Mouse (Mus musculus): ENCODE measurements at regions not wholly inside any gene's neighbourhood (a gene's known extent, or its start where the extent isn't known, plus 50 kb on each side); places are given as distances from the start of the nearest gene placed in this dataset.
"Not testable (repeated sequence)": the region's sequence is repeated elsewhere in the genome, so short reads cannot be mapped to it uniquely, and the experiment has no call there.

DNA sequence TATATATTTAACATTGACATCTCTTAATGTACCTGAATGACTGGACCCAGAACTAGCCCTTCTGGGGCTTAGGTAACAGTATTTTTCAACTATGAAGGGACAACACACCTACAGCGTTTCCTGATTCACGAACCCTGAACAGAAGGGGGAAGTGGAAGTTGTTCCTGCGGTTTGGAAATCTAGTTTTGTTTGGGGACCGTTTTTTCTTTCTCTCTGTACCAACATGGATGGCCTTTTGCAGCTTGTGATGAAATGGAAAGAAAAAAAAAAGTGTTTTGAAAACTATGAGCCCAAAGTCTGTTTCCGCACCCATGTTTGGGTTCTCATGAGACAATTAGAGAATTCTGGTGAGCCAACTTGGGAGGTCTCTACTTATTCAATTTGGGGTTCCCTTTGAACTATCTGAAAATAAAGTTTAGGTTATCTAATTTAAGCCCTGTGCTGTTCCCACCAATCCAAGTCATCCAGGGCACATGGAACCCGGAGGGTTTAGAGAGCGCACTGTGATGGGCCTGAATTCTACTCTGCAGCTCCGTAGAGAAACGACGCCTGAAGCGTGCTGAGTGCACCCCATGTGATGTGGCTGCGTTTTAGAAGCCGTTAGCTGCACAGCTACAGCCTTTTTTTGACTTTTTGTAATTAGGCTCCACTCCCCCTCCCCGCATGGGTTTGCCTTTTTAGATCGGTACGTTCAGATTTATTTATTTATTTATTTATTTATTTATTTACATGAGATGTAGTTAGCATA lies 137.0 kb upstream of the Rapgef5 start:
- DNase-seq (ENCODE audit: low read depth, low spot score) = no peak

DNA sequence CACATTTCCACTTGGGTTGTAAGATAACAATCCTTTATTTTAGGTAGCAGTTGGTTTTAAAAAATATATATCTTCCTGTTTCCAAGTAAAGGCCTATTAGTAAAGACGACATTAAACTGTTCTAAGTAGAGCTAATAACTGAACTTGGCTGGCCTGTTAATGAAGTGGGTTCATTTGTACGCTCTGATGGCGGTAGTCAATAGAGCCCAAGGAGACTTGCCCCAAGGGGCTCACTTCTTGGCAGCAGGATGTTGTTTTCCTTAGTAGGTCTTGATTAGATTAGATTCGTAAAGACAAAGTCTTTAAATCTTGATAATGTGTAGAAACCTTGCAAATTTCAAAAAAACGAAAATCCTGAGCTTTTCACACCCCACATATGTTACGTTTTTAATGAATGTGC lies 135.4 kb upstream of the Rapgef5 start:
- no peak for DNase-seq (ENCODE audit: low read depth, low spot score)

DNA sequence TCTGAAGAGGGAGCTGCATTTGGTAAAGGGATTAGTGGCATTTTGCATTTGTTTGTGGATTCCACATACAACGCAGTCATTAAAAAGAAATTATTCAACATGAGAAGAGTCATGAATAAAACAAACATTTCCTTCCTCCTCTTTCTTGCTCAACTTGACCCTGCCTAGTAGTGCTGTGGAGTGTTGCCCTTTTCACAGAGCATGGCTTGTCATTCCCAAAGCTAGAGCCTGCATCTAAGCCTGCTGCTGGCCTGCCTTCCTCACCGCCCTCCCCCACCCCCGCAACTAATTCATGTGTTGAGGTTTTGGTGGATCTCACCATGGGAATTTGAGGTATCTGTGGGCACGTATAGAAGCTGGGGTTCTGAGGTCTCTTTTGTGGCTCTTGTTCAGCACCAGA lies 133.6 kb upstream of the Rapgef5 start:
- DNase-seq (ENCODE audit: low read depth, low spot score) = not testable (repeated sequence)

DNA sequence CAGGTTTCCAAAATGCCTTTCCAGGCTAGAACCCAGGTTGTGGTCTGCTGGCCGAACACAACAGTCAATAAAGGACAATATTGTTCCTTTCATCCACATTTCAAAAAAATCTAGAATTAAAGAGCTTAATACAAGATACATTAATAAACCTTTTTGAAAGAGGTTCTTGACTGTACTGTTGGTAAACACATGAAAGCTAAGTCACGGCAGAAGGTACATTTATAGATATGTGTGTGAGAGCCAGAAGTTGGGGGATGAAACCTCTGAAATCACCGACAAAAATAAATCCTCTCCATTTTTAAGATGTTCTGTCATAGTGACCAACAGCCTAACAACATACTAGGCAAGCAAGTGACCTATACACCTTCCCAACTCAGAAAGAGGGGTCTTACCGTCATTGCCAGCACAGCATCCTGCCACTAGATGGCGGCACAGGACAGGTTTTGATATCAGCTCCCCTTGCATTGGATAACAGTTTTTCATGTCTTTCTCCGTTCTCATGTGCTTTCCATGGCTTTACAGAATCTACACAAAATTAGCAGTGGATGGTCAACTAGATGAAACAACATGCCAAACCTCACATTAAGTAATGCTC lies 131.1 kb upstream of the Rapgef5 start:
- peak; percentile 77 for DNase-seq (ENCODE audit: low read depth, low spot score)

DNA sequence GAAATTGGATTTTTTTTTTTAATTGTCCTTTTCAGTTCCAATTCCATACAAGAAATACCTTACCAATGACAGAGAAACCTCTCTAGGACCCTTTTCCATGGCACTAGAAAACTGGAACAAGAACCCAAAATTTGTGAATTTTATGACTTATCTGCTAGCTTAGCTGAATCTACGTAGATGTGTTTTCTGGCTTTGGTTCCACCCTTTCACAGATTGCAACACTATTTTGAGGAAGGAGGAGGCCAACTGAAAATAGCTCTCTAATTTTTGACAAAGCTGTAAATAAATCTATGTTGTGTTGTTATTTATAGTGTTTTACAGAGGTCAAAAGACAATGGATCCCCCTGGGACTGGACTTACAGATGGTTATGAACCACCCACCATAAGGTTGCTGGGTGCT lies 130.6 kb upstream of the Rapgef5 start:
- no peak for DNase-seq (ENCODE audit: low read depth, low spot score)

DNA sequence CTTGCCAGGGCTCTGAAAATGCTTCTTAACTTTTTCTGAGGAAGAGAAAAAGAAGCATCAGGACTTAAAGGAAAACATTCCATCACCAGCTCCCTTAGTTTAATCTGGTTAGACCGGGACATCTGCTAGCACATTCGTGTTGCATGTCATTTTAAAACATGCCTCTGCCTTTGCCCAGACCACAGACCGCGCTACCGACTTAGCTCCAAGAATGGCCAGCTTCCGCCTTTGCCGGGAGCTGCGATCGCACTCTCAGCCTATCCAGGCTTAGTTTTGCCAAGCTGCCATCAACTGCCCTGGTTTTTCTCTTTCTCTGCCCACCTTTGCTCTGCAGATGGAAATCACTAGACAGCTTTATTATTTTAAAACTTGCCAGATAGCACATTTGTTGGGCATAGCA lies 129.3 kb upstream of the Rapgef5 start:
- DNase-seq (ENCODE audit: low read depth, low spot score) = no peak

DNA sequence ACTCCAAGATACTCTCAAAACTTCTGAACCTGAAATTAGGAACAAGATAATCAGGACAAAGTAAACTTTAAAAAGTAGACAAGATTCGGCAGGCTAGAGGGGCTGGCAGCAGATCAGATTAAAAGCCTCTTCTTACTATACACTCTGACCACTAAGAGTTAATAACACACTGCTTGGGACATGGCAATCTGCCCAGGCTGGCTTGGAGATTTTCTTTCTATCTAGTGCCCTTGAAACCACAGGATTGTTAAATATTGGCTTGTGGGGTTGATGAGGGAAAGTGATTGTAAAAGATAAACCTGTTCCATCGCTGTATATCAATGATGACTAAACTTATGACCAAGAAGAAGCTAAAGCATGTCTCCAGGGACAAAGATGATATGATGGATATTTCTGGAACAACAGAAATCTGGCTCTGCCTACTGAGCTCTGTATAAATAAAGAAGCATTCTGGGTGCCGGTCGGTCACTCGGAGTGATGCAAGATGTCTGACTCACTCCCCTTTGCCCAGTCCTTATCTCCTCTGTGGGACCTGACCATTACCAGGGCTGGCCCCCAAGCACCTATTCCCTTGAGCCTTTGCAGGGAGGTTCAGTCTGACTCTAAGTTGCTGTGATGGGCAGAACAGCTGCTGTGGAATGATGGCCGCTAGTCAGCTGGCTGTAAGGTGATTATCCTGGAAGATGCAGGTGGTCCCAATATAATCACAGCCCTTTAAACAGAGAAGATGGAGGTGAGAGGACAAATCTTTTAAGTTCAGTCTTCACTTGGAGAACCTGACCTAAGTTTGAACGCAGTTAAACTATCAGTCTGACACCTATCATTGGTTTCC lies 126.5 kb upstream of the Rapgef5 start:
- DNase-seq (ENCODE audit: low read depth, low spot score) = no peak

DNA sequence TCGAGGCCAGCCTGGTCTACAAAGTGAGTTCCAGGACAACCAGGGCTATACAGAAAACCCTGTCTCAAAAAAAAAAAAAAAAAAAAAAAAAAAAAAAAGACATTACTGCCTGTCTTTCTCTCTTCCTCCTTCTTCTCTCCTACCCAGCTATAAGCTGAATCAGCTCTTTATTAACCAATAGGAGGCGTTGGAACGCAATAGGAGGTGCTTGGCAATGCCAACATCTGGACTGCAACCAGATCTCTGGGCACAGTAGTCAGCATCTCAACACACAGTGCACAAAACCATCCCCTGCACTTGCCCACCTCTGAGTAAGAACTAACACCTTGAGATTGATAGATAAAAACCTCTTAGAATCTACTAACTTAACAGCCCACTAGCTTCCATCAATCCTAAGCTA lies 118.8 kb upstream of the Rapgef5 start:
- DNase-seq (ENCODE audit: low read depth, low spot score) = no peak

DNA sequence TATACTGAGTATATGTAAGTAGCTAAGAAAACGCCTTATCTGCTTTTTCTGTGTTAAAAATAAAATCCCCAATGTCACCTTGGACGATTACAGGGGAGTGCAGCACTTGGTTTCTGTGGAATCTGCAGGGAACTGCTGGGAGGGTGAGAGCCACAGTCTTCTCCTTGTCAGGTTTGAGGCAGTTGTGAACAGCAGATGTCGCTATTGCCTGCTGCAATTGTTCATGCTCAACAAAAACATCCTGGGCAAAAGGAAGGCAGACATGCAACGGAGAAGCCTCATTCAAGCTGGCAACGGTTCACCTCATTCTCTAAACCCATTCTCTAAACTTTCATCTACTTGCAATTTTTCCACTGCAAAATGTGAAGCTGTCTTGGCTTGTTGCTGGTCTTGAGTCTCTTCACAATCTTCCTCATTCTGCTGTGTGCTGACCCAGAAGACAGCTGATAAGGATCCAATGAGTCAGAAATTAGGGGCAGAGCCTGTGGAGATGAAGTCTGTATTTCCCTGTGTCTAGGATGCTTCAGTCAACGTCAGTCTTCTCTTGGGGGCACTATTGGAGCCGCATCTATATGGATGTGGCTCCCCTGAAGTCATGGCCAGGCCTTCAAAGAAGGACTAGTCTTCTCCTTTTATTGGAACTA lies 112.6 kb upstream of the Rapgef5 start:
- DNase-seq (ENCODE audit: low read depth, low spot score) = peak; percentile 76

DNA sequence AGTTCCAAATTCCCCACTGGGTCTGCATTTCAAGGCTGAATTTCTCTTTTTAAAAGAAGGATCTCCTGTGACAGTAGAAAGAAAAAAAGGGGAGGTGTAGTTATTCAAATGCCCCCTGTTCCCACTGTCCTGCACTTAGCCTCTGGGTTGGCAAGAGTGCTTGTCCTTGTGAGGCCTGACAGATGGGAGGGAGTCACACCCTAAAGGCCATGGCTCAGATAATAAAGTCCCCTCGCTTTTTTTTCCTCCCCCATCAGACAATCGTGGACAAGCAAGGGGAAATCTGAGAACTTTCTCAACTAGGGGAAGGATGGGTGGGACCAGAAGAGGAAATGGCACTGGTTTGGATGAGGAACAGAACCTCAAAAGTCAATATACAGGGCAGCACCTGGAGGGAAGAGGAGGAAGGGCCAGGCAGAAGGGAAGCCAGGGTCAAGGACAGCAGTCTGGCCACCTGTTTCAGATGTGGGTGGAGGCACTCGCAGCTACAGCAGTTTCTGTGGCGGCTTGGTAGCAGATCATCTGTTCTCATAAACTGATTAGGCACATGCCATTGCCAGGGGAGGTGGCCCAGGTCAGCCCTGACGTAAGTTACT lies 112.0 kb upstream of the Rapgef5 start:
- DNase-seq (ENCODE audit: low read depth, low spot score) = no peak

DNA sequence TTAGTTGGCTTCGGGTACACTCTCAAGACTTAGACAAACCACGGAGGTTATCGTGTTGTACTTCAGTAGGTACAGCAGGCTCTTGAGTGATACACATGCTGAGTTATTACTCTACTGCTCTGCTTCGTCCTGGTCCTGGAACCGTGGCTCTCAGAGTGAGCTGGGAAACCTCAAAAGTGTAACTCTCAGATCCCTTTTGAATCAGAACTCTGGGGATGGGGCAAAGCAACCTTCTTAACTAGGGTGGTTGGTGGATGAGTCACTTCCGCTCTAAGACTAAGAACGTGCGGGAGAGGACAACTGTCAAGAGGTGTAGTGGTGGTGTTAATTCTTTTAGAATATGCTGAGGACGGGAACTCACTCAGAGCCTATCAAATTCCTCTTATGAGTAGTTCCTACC lies 109.4 kb upstream of the Rapgef5 start:
- no peak for DNase-seq (ENCODE audit: low read depth, low spot score)

DNA sequence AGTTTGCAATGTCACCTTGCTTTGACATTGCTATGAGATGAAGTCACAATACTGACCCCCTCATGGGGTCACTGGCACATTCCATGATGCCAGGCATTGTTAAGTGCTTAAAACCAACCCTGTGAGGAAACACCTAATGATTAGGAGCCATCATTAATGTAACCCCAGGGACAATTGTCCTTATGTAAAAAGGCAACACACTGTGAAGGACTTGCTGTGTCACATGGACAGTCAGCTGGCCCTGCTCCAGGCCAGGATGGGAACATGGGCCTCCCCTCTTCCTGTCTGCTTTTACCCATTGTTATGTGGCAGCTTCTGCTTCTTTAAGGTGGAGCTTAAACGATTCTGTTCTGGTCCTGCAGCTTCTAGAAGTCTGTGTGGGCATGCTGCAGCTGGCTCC lies 105.7 kb upstream of the Rapgef5 start:
- no peak for DNase-seq (ENCODE audit: low read depth, low spot score)

DNA sequence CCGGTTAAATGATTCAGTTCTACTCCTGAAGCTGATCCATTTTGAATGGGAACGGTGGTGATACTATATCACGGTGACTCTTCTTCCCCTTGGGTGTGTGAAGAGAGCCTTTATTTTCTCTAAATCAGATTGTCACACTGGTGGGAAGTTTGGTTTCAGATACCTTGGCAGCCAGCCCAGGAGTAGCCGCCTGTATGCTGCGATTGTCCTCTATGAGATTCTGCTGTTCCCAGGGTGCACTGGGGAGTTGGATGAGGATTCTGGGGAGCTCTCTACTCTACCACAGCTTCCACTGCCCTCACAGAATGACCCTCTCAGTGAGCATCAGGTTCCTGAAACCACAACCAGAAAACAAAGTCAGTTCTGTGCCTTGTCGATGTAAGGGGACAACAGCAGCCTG lies 104.0 kb upstream of the Rapgef5 start:
- DNase-seq (ENCODE audit: low read depth, low spot score) = no peak

DNA sequence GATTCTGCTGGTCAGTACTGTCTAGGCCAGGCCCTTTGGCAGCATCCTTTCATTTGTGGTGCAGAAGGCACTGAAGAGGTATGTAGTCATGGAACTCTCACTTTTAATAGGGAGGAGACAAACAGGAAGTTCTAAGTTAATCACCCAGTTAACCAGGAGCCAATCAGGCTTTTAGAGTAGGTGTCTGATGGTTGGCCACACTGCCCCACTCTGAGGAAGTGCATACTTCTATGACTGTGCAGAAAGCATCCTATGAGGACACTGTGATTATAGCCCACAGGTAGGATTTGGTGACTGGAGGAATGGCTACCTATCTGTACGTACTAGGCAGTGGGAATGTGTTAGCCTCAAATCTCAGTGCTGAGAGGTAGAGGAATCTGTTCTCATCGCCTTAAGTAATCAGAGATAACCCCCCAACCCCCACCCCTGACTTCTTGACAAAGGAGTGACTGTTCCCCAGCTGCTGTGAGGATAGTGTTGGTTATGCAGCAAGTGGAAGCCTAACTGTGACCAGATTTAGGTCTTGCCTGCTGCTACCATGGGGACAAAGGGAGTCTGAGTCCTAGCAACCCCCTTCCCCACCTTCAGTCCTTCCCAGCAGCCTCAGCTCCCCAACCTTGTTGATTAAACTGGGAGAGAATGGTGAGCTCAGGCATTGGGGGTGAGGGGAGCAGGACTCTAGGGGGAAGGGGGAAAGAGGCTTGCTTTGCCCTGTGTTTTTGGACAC lies 103.3 kb upstream of the Rapgef5 start:
- DNase-seq (ENCODE audit: low read depth, low spot score) = no peak

DNA sequence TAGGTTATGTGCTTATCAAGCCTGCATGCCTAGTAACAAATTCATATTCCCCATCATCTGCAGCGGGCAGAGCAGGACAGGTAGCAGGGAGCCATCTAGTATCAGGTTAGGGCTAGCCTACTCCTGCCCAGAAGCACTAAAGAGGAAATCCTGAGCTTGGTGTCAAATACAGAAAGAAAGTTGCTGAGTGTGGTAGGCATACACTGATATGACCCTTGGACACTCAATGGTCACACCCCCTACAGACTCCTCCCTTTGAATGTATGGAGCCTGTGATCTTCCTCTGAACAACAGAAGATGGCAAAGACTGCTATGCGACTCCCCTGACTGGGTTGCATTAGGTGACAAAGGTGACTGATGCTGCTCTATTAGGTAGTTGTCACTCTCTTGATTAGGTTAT lies 102.3 kb upstream of the Rapgef5 start:
- no peak for DNase-seq (ENCODE audit: low read depth, low spot score)

DNA sequence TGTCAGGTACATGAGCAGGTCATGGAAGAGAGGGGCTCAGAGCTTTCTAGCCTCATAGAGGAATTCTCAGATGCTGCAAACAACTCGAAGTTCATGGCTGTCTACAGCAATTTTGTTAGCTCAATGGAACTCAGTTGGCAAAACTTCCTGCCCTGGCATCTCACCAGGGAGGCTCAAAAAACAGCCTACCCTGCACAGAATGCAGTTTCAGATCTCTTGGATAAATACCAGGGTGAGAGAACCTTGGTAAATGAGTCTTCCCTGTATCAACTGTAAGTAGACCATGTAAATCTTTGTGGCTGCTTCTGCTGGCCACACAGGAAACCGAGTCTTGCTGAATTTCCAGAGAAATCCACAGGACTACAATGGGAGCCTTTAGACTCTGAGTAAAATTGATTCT lies 101.1 kb upstream of the Rapgef5 start:
- DNase-seq (ENCODE audit: low read depth, low spot score) = no peak

DNA sequence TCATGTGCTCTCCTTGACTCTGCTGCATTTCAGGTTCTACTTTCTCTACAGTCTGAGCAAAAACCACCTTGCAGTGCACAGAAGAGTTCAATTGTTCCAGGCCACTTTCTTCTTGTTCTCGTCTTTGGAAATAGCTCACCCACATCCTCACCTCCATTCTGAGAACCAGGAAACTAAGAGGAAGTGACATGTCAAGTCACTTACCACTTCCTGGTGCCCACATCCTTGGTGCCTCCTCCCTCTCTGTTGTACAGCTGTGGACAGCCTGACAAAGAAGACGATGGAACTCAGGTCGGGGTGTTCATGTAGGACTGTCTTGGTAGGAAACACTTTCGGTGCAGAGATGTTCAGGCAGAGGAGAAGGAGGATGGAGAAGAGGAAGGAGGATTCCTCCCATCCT lies 98.3 kb upstream of the Rapgef5 start:
- DNase-seq (ENCODE audit: low read depth, low spot score) = no peak

DNA sequence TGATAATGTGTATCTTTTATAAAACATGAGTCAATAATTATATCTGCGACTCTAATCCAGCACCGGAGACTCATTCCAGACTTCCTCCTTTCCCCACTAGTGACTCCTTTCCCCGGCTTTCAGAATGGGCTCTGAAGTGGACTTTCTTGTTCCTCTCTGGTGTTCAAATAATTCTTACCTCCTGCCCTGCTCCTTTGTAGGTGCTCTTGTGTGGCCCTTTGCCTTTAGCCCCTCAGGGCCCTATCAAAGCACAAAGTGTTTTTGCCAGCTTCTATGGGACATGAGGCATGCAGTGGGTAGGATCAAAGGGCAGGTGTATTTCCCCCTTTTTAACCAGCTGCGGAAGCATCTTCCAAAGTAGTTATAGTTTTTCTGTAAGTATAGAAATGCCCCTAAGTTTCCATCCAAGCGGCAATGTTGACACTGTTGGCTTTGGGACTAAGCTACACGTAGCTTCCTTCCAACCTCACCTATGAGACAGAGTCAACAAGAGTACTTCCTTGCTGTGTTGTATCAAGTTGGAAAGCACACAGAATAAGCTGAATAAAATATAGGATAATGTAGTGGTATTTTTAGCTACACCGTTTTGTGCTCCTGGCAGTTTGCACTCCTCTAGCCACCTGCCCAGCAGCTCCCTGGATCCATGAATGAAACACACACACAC lies 93.8 kb upstream of the Rapgef5 start:
- no peak for DNase-seq (ENCODE audit: low read depth, low spot score)

DNA sequence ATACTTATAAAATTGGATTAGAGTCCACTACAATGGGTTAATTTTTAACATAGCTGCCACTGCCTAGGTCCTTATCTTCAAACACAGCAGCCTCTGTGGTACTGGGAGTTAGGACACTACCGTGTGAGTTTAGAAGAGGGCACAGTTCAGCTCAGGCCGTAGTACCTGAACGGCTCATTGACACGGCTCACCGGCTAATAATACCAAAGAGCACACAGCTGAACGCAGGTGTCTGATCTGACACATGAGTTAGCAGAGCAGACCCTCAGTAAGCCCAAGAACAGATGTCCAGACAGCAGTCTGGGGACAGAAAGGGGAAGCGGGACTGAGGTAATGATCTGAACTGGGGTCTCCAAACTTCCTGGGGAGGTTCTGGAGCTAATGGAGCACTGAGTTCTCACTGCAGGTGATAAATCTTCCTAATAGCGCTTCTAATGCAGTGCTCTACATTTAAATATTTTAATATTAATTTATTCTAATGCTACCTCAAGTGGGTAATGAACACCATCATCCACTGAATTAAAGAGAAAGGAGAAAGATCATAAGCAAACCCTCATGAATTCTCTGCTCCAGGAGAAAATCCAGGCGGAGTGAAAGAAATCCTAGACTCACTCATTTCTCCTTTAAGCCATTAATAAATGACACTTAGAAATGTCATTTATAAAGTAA lies 90.8 kb upstream of the Rapgef5 start:
- no peak for DNase-seq (ENCODE audit: low read depth, low spot score)

DNA sequence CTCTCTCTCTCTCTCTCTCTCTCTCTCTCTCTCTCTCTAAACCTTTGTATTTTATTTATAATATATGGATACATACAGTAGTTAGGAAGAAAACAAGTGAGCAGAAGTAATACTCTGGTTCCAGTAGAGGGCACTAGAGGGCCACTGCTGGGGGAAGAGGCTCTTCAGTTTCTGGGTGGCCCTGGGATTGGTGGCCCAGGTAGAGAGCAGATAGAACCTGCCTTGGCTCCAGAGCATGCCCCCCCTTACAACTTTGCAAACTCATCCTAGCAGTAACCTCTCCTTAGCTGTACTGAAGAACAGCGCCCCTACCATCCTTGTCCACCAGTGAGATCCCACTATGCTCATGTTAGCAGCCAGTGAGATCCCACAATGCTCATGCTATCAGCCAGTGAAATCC lies 88.8 kb upstream of the Rapgef5 start:
- DNase-seq (ENCODE audit: low read depth, low spot score) = peak; percentile 63

Measured in ES-CJ7 (cell line).